ENCODE assay signal across 25 mouse cellular contexts in the genomic region with DNA sequence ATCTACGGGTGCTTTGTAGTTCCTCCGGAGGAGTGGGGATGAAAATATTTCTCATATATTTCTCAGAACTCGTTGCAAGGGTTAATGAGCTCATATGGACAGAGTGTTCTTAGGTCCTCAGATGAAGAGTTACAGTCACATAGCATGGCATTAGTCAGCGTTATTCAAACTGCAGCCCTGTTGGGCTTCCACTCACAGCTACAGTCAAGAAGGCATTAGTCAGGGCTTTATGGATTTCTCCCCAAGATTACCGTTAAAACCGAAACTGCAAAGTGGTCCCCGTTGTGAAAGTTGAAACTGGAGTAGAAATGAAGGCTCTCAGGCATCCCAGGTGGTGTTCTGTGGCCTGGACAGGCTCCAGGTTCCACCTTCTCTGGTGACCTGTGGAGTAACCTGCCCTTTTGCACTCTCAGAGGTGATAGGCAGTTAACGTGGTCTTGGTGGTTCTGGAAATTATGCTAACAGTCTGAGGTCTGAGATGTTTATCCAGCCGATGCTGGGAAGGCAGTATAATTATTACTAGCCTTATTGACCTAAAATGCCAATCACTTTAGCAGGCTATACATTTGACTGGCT.
DNase-seq lines count a peak whose midpoint lies in the region; ATAC-seq lines count a peak whose summit lies in the region.
"Had no signal": no experiment of that assay in that cellular context is flagged by ENCODE, and none has a peak within 500 bp of the region (broad histone marks: within the 10 kb centered on the region; RNA-seq: fewer than 3 reads in every experiment).

No protein-coding gene starts in this region.

- no peak overlapping the region for H3K4me3 ChIP-seq in limb, embryonic 11.5 days (ENCODE audit: low read depth, low read length)
- no peak overlapping the region for H3K4me3 ChIP-seq in limb, embryonic 10.5 days
- H3K4me3 ChIP-seq in limb, embryonic 12.5 days (replicated peaks), result no peak overlapping the region
- no peak overlapping the region for H3K4me3 ChIP-seq in lung, embryonic 16.5 days (ENCODE audit: low read length)
- H3K4me3 ChIP-seq: heart, embryonic 12.5 days; hindbrain, embryonic 12.5 days; kidney, embryonic 15.5 days; left cerebral cortex, adult 2 months; megakaryocyte, embryonic 14.5 days; midbrain, embryonic 15.5 days; neural tube, embryonic 13.5 days had no signal

- H3K4me1 ChIP-seq in limb, embryonic 11.5 days (ENCODE audit: control insufficient read depth, insufficient read depth, low read length), result no peaks in the 10 kb centered on the region
- no peaks in the 10 kb centered on the region for H3K4me1 ChIP-seq in limb, embryonic 10.5 days
- H3K4me1 ChIP-seq in limb, embryonic 12.5 days (replicated peaks), result no peaks in the 10 kb centered on the region
- peaks cover 2% of the 10 kb centered on the region; the same call in 1 of the 2 replicates for H3K4me1 ChIP-seq in lung, embryonic 16.5 days (replicated peaks; ENCODE audit: control insufficient read depth, insufficient read depth, low read length)
- H3K4me1 ChIP-seq: heart, embryonic 12.5 days; hindbrain, embryonic 12.5 days; kidney, embryonic 15.5 days; megakaryocyte, embryonic 14.5 days; midbrain, embryonic 15.5 days; neural tube, embryonic 13.5 days had no signal

- H3K9me3 ChIP-seq in limb, embryonic 11.5 days (ENCODE audit: control insufficient read depth, low read length), result no peaks in the 10 kb centered on the region
- no peaks in the 10 kb centered on the region for H3K9me3 ChIP-seq in limb, embryonic 10.5 days (replicated peaks)
- no peaks in the 10 kb centered on the region for H3K9me3 ChIP-seq in limb, embryonic 12.5 days
- H3K9me3 ChIP-seq in lung, embryonic 16.5 days (ENCODE audit: control insufficient read depth, low read length), result no peaks in the 10 kb centered on the region
- H3K9me3 ChIP-seq: heart, embryonic 12.5 days; hindbrain, embryonic 12.5 days; kidney, embryonic 15.5 days; midbrain, embryonic 15.5 days; neural tube, embryonic 13.5 days had no signal

- no peak for DNase-seq in limb, embryonic 11.5 days (ENCODE audit: low spot score)
- DNase-seq in limb, embryonic 10.5 days (ENCODE audit: low spot score), result no peak
- peak; percentile 31 to 50 for DNase-seq in lung, postnatal 4 days
- no peak for DNase-seq in gastrocnemius, postnatal 14 days
- DNase-seq in layer of hippocampus, postnatal 10 days (ENCODE audit: low spot score in 2 of 2), result no peak
- no peak for DNase-seq in testis, postnatal 10 days (ENCODE audit: low spot score)
- DNase-seq: adrenal gland, postnatal 36 days; cerebellum, adult 9-10 months; forebrain, postnatal 0 days; heart, postnatal 14 days; kidney, adult 11 months; layer of hippocampus, adult 9-11 months; thymus, adult 2 months; thymus, postnatal 4 days had no signal

- no peak overlapping the region for H3K4me2 ChIP-seq in limb, embryonic 11.5 days (ENCODE audit: low read depth, severe bottlenecking)
- H3K4me2 ChIP-seq in limb, embryonic 12.5 days, result no peak overlapping the region
- H3K4me2 ChIP-seq in lung, embryonic 16.5 days (ENCODE audit: low read depth, low read length), result no peak overlapping the region
- H3K4me2 ChIP-seq: heart, embryonic 12.5 days; hindbrain, embryonic 12.5 days; kidney, embryonic 15.5 days; midbrain, embryonic 15.5 days; neural tube, embryonic 13.5 days had no signal

- H3K27ac ChIP-seq in limb, embryonic 11.5 days (replicated peaks; ENCODE audit: low read depth, low read length), result no peak overlapping the region
- H3K27ac ChIP-seq in limb, embryonic 10.5 days, result no peak overlapping the region
- H3K27ac ChIP-seq in limb, embryonic 12.5 days, result no peak overlapping the region
- no peak overlapping the region for H3K27ac ChIP-seq in lung, embryonic 16.5 days (ENCODE audit: low read length)
- H3K27ac ChIP-seq: hindbrain, embryonic 12.5 days; kidney, embryonic 15.5 days; left cerebral cortex, adult 2 months; midbrain, embryonic 15.5 days; neural tube, embryonic 13.5 days had no signal

- ATAC-seq in limb, embryonic 11.5 days (ENCODE audit: insufficient number of reproducible peaks, low FRiP score, low TSS enrichment, low read depth), result peak; percentile 57; the same call in 1 of the 2 replicates
- ATAC-seq in limb, embryonic 12.5 days (ENCODE audit: insufficient number of reproducible peaks, insufficient read depth, low FRiP score, low TSS enrichment, low read depth), result peak; percentile 52; the same call in 1 of the 2 replicates
- peak; percentile 52; the same call in 1 of the 2 replicates for ATAC-seq in lung, embryonic 16.5 days (ENCODE audit: low read depth)
- ATAC-seq: CD4-positive, CD25-positive, alpha-beta regulatory T cell, adult 4 months; forebrain, postnatal 0 days; midbrain, embryonic 15.5 days; Patski had no signal

- no peaks in the 10 kb centered on the region for H3K36me3 ChIP-seq in limb, embryonic 11.5 days (ENCODE audit: control insufficient read depth, insufficient read depth, low read length)
- no peaks in the 10 kb centered on the region for H3K36me3 ChIP-seq in limb, embryonic 10.5 days
- H3K36me3 ChIP-seq in limb, embryonic 12.5 days, result no peaks in the 10 kb centered on the region
- H3K36me3 ChIP-seq in lung, embryonic 16.5 days (ENCODE audit: control insufficient read depth, insufficient read depth, low read length), result no peaks in the 10 kb centered on the region
- H3K36me3 ChIP-seq: heart, embryonic 12.5 days; hindbrain, embryonic 12.5 days; kidney, embryonic 15.5 days; midbrain, embryonic 15.5 days; neural tube, embryonic 13.5 days had no signal

- WGBS in limb, embryonic 11.5 days, result 68% methylated on average over 9 of the region's 9 CpGs
- 81% methylated on average over 9 of the region's 9 CpGs for WGBS in limb, embryonic 10.5 days
- WGBS in limb, embryonic 12.5 days, result 53% methylated on average over 9 of the region's 9 CpGs
- WGBS in lung, embryonic 16.5 days, result 59% methylated on average over 9 of the region's 9 CpGs

- H3K27me3 ChIP-seq in limb, embryonic 11.5 days (ENCODE audit: control insufficient read depth, insufficient read depth, low read length), result no peaks in the 10 kb centered on the region
- no peaks in the 10 kb centered on the region for H3K27me3 ChIP-seq in limb, embryonic 10.5 days (ENCODE audit: low read depth, poor library complexity, severe bottlenecking)
- peaks cover 16% of the 10 kb centered on the region for H3K27me3 ChIP-seq in limb, embryonic 12.5 days
- no peaks in the 10 kb centered on the region for H3K27me3 ChIP-seq in lung, embryonic 16.5 days (ENCODE audit: control insufficient read depth, insufficient read depth, low read depth, low read length)
- H3K27me3 ChIP-seq: heart, embryonic 12.5 days; hindbrain, embryonic 12.5 days; kidney, embryonic 15.5 days; megakaryocyte, embryonic 14.5 days; midbrain, embryonic 15.5 days; neural tube, embryonic 13.5 days had no signal

- intact Hi-C loops in gastrocnemius, postnatal 14 days (cut with DNase I; ENCODE audit: low total_unique reads), result no loop called here

- no peak overlapping the region for H3K9ac ChIP-seq in limb, embryonic 11.5 days (ENCODE audit: low read length)
- H3K9ac ChIP-seq in limb, embryonic 12.5 days (replicated peaks), result no peak overlapping the region
- no peak overlapping the region for H3K9ac ChIP-seq in lung, embryonic 16.5 days (ENCODE audit: low read length)
- H3K9ac ChIP-seq: forebrain, postnatal 0 days; heart, embryonic 12.5 days; hindbrain, embryonic 12.5 days; kidney, embryonic 15.5 days; midbrain, embryonic 15.5 days; neural tube, embryonic 13.5 days had no signal

Comparison
In these comparisons a context has a peak if more than half of its experiments do, and no peak if none do; other contexts are left out.
1. DNase-seq: peak in lung, postnatal 4 days (2 of 2); none in limb, embryonic 11.5 days (single experiment), limb, embryonic 10.5 days (single experiment), gastrocnemius, postnatal 14 days (single experiment), layer of hippocampus, postnatal 10 days (0 of 2) and testis, postnatal 10 days (single experiment).
2. Peak in every context shown above with its lines, with median percentiles within 50 percentile points of each other: ATAC-seq.